Mouse (Mus musculus) cerebellum, adult 2 months (tissue): ENCODE results near the gene Sdc3. TPM values are rescaled to one million over a fixed set of nuclear protein-coding genes. Genes with fewer than 3 reads are reported as not detected.
A peak's percentile ranks its signal among the peaks of the same experiment; 100 is the strongest.

Experiments used
- DNase-seq, 2 experiments: peaks; one replicate each; pipeline ENCODE4 v3.0.0; 2021
- H3K27ac ChIP-seq: fragments of 200-500 bp; 2 replicates; pipeline ENCODE4 v1.5.1; 2012; ENCODE audit warnings: low read length, control low read depth, inconsistent platforms; ENCODE audit not compliant: insufficient read depth
- H3K27me3 ChIP-seq: fragments of 200-500 bp; 2 replicates; pipeline ENCODE4 v1.6.1; 2012; ENCODE audit warnings: inconsistent platforms, mild to moderate bottlenecking, low read length, moderate library complexity; ENCODE audit not compliant: control insufficient read depth, insufficient read depth
- H3K4me1 ChIP-seq: fragments of 200-500 bp; 2 replicates; pipeline ENCODE4 v1.6.1; 2011; ENCODE audit warnings: low read length; ENCODE audit not compliant: control insufficient read depth, insufficient read depth
- H3K4me3 ChIP-seq: fragments of 200-500 bp; replicated peaks from 2 replicates; pipeline ENCODE3; 2011; ENCODE audit warnings: mild to moderate bottlenecking, low read depth, low read length, control low read depth; ENCODE audit not compliant: insufficient read depth
- CTCF ChIP-seq: fragments of 200-500 bp; IDR thresholded peaks from 2 replicates; pipeline ENCODE4 v1.5.1; 2011; ENCODE audit warnings: low read depth, mild to moderate bottlenecking, control low read depth, low read length, moderate library complexity, borderline replicate concordance; ENCODE audit not compliant: insufficient read depth
- POLR2A ChIP-seq: fragments of 200-500 bp; IDR thresholded peaks from 2 replicates; pipeline ENCODE4 v1.6.1; 2011; ENCODE audit warnings: low read length, control low read depth, borderline replicate concordance; ENCODE audit not compliant: insufficient read depth
- WGBS: fragments of 180-500 bp; shearing (Covaris S2); methylation state at CpG from one replicate; pipeline ENCODE4 v1.1.7; 2018; 5-methylcytosine and 5-hydroxymethylcytosine counted together
- polyA plus RNA-seq: library from polyadenylated mRNA; depleted of rRNA; stranded (reverse); fragments of >200 nt; gene quantifications from 2 replicates; pipeline ENCODE4 v1.2.3, GENCODE M21; 2012

Sdc3 gene
- polyA plus RNA-seq, 1 experiment, result 105 TPM

GRCm38 (mm10) chr4:130754776-130755175 is 37.6 kb upstream of the Sdc3 start:
- TF ChIP-seq CTCF, result no peak
- TF ChIP-seq POLR2A, result no peak
- WGBS, result 21% methylated on average over 2 of the region's 2 CpGs
- Histone ChIP-seq H3K27ac (no peak overlapping the region), H3K4me3 (no peak overlapping the region), H3K27me3 (no peaks in the 10 kb centered on the region), H3K4me1 (peaks cover 8% of the 10 kb centered on the region)
- peak in 1 of 2 experiments; percentile 28 for DNase-seq

GRCm38 (mm10) chr4:130759875-130760274 is 32.5 kb upstream of the Sdc3 start:
- TF ChIP-seq POLR2A (no peak), CTCF (no peak)
- DNase-seq, result no peak
- Histone ChIP-seq H3K4me1 (0 out of 2 replicates have a peak, but pooled peaks cover 6% of the 10 kb centered on the region), H3K4me3 (no peak overlapping the region), H3K27ac (no peak overlapping the region), H3K27me3 (no peaks in the 10 kb centered on the region)
- WGBS, result 92% methylated on average over 2 of the region's 2 CpGs

- no peak overlapping the region for H3K4me3 ChIP-seq
- WGBS, result 85% methylated on average over 5 of the region's 5 CpGs
- H3K27ac ChIP-seq, result no peak overlapping the region
- H3K4me1 ChIP-seq, result peaks cover 2% of the 10 kb centered on the region; the same call in 1 of the 2 replicates
- TF ChIP-seq CTCF (no peak), POLR2A (no peak)
- no peak for DNase-seq
- H3K27me3 ChIP-seq, result no peaks in the 10 kb centered on the region
Measured at GRCm38 (mm10) chr4:130761809-130762208, 30.5 kb upstream of the Sdc3 start.

GRCm38 (mm10) chr4:130765399-130766160 is 26.8 kb upstream of the Sdc3 start:
- H3K4me1 ChIP-seq, result peaks cover 6% of the 10 kb centered on the region
- H3K27me3 ChIP-seq, result no peaks in the 10 kb centered on the region
- no peak overlapping the region for H3K27ac ChIP-seq
- DNase-seq, result no peak
- TF ChIP-seq POLR2A (no peak), CTCF (no peak)
- no peak overlapping the region for H3K4me3 ChIP-seq
- 62% methylated on average over 7 of the region's 7 CpGs for WGBS

- Histone ChIP-seq H3K4me3 (no peak overlapping the region), H3K4me1 (peaks cover 4% of the 10 kb centered on the region), H3K27ac (no peak overlapping the region), H3K27me3 (no peaks in the 10 kb centered on the region)
- no peak for TF ChIP-seq CTCF
- WGBS, result 83% methylated on average over 2 of the region's 2 CpGs
- DNase-seq, result no peak
Measured at GRCm38 (mm10) chr4:130766387-130766786, 25.9 kb upstream of the Sdc3 start.

- no peak for DNase-seq
- no peak overlapping the region for H3K4me3 ChIP-seq
- no peak for TF ChIP-seq CTCF
- TF ChIP-seq POLR2A, result no peak
- WGBS, result 76% methylated on average over 4 of the region's 4 CpGs
- no peaks in the 10 kb centered on the region for H3K27me3 ChIP-seq
- H3K27ac ChIP-seq, result no peak overlapping the region
- peaks cover 4% of the 10 kb centered on the region for H3K4me1 ChIP-seq
Measured at GRCm38 (mm10) chr4:130766926-130767325, 25.4 kb upstream of the Sdc3 start.

- H3K27me3 ChIP-seq, result no peaks in the 10 kb centered on the region
- no peak overlapping the region for H3K4me3 ChIP-seq
- no peak overlapping the region for H3K27ac ChIP-seq
- WGBS, result 18% methylated on average over 4 of the region's 4 CpGs
- peaks cover 10% of the 10 kb centered on the region; the same call in 1 of the 2 replicates for H3K4me1 ChIP-seq
- no peak for TF ChIP-seq POLR2A
- TF ChIP-seq CTCF, result no peak
- no peak for DNase-seq
Measured at GRCm38 (mm10) chr4:130773899-130774298, 18.4 kb upstream of the Sdc3 start.

- peaks cover 11% of the 10 kb centered on the region; the same call in 1 of the 2 replicates for H3K4me1 ChIP-seq
- WGBS, result 96% methylated on average over 4 of the region's 4 CpGs
- TF ChIP-seq CTCF (no peak), POLR2A (no peak)
Measured at GRCm38 (mm10) chr4:130774822-130775221, 17.5 kb upstream of the Sdc3 start.

More at GRCm38 (mm10) chr4:130774822-130775221, 17.5 kb upstream of the Sdc3 start:
- no peaks in the 10 kb centered on the region for H3K27me3 ChIP-seq
- DNase-seq, result no peak
- no peak overlapping the region for H3K27ac ChIP-seq
- no peak overlapping the region for H3K4me3 ChIP-seq
